Mouse (Mus musculus) embryonic facial prominence, embryonic 12.5 days (tissue): ENCODE measurements around the gene Dvl1. TPM values are rescaled to one million over a fixed set of nuclear protein-coding genes. Genes with fewer than 3 reads are reported as not detected.

ENCODE experiments used
- ATAC-seq: fragments of 200-750 bp; cut with Nextera tagmentation; 2 replicates; pipeline ENCODE4 v1.8.0; 2017; ENCODE audit not compliant: insufficient number of reproducible peaks, insufficient read depth, low FRiP score, low TSS enrichment
- H3K27ac ChIP-seq: fragments of 300-500 bp; sonication (generic); 2 replicates; pipeline ENCODE4 v1.5.1; 2016; ENCODE audit warnings: mild to moderate bottlenecking
- H3K27me3 ChIP-seq: fragments of 300-500 bp; sonication (generic); 2 replicates; pipeline ENCODE4 v1.6.1; 2016; ENCODE audit warnings: mild to moderate bottlenecking, moderate library complexity
- H3K36me3 ChIP-seq: fragments of 300-500 bp; sonication (generic); 2 replicates; pipeline ENCODE4 v1.6.1; 2016; ENCODE audit warnings: mild to moderate bottlenecking
- H3K4me1 ChIP-seq: fragments of 300-500 bp; sonication (generic); 2 replicates; pipeline ENCODE4 v1.6.1; 2016
- H3K4me2 ChIP-seq: fragments of 300-500 bp; sonication (generic); replicated peaks from 2 replicates; pipeline ENCODE4 v1.6.1; 2016; ENCODE audit warnings: mild to moderate bottlenecking, moderate library complexity
- H3K4me3 ChIP-seq: fragments of 300-500 bp; sonication (generic); 2 replicates; pipeline ENCODE4 v1.5.1; 2016; ENCODE audit warnings: mild to moderate bottlenecking
- H3K9ac ChIP-seq: fragments of 300-500 bp; sonication (generic); 2 replicates; pipeline ENCODE4 v1.6.1; 2016; ENCODE audit warnings: mild to moderate bottlenecking, moderate library complexity
- H3K9me3 ChIP-seq: fragments of 300-500 bp; sonication (generic); 2 replicates; pipeline ENCODE4 v1.6.1; 2016; ENCODE audit warnings: mild to moderate bottlenecking, moderate library complexity
- WGBS: fragments of 180-500 bp; shearing (Covaris S2); methylation state at CpG from one replicate; pipeline ENCODE4 v1.1.7; 2016; 5-methylcytosine and 5-hydroxymethylcytosine counted together
- polyA plus RNA-seq: library from polyadenylated mRNA; unstranded; fragments of >200 nt; fragmentation: Nextera tagmentation; extraction: Ambion mirVana; gene quantifications from 2 replicates; pipeline ENCODE4 v1.2.1, GENCODE M21; 2016

Dvl1 gene
- polyA plus RNA-seq, 1 experiment from 2014 or later = 8.3 TPM

GRCm38 (mm10) chr4:155889316-155889715 is 42.1 kb downstream of the Dvl1 start:
- Histone ChIP-seq H3K9ac (no peak overlapping the region), H3K27me3 (no peaks in the 10 kb centered on the region), H3K36me3 (peaks cover 50% of the 10 kb centered on the region), H3K9me3 (no peaks in the 10 kb centered on the region), H3K4me2 (no peak overlapping the region), H3K4me1 (peaks cover 28% of the 10 kb centered on the region), H3K4me3 (no peak overlapping the region), H3K27ac (no peak overlapping the region)
- 78% methylated on average over 5 of the region's 5 CpGs for WGBS
- ATAC-seq = no peak

GRCm38 (mm10) chr4:155891011-155891471 is 43.8 kb downstream of the Dvl1 start:
- H3K4me2 ChIP-seq = peak overlapping the region; percentile 96
- no peaks in the 10 kb centered on the region for H3K9me3 ChIP-seq
- 0% methylated on average over 34 of the region's 34 CpGs for WGBS
- 0 out of 2 replicates have a peak, but pooled peaks have one; percentile 0 for ATAC-seq
- H3K36me3 ChIP-seq = peaks cover 37% of the 10 kb centered on the region
- peak overlapping the region; percentile 95; the same call in 1 of the 2 replicates for H3K27ac ChIP-seq
- peaks cover 34% of the 10 kb centered on the region for H3K4me1 ChIP-seq
- peak overlapping the region; percentile 83 for H3K9ac ChIP-seq
- no peaks in the 10 kb centered on the region for H3K27me3 ChIP-seq
- H3K4me3 ChIP-seq = peak overlapping the region; percentile 92

- WGBS = under 1% methylated on average over 52 of the region's 52 CpGs
These were observed 44.4 kb downstream of the Dvl1 start, which contains the start of the genes Pusl1 and Acap3 for GRCm38 (mm10) chr4:155891551-155892001. Gene Pusl1, minus strand, starts transcription at chr4:155891781. Gene Acap3, plus strand, starts transcription at chr4:155891822.

GRCm38 (mm10) chr4:155892017-155892416 is 44.8 kb downstream of the Dvl1 start:
- WGBS = under 1% methylated on average over 55 of the region's 56 CpGs
- H3K27ac ChIP-seq = peak overlapping the region; percentile 95
- ATAC-seq = peak; percentile 84

More at GRCm38 (mm10) chr4:155891551-155892001, 44.4 kb downstream of the Dvl1 start, which contains the start of the genes Pusl1 and Acap3:
- Histone ChIP-seq H3K9ac (peak within 1 kb of the TSS; percentile 83), H3K4me1 (peaks cover 34% of the 10 kb centered on the region), H3K36me3 (peaks cover 34% of the 10 kb centered on the region), H3K27ac (peak within 1 kb of the TSS; percentile 95), H3K4me2 (peak within 1 kb of the TSS; percentile 96), H3K9me3 (no peaks in the 10 kb centered on the region), H3K4me3 (peak within 1 kb of the TSS; percentile 92), H3K27me3 (no peaks in the 10 kb centered on the region)
- peak; percentile 82 for ATAC-seq

GRCm38 (mm10) chr4:155892438-155893211 is 45.4 kb downstream of the Dvl1 start:
- peak overlapping the region; percentile 92 for H3K4me3 ChIP-seq
- peaks cover 34% of the 10 kb centered on the region for H3K4me1 ChIP-seq
- peaks cover 30% of the 10 kb centered on the region for H3K36me3 ChIP-seq
- no peaks in the 10 kb centered on the region for H3K27me3 ChIP-seq
- H3K9ac ChIP-seq = peak overlapping the region; percentile 83
- ATAC-seq = no peak
- 5% methylated on average over 37 of the region's 37 CpGs for WGBS
- no peaks in the 10 kb centered on the region for H3K9me3 ChIP-seq
- peak overlapping the region; percentile 96 for H3K4me2 ChIP-seq
- peak overlapping the region; percentile 95 for H3K27ac ChIP-seq

More at GRCm38 (mm10) chr4:155892017-155892416, 44.8 kb downstream of the Dvl1 start:
- H3K9me3 ChIP-seq = no peaks in the 10 kb centered on the region
- H3K9ac ChIP-seq = peak overlapping the region; percentile 83
- no peaks in the 10 kb centered on the region for H3K27me3 ChIP-seq
- peak overlapping the region; percentile 92 for H3K4me3 ChIP-seq
- H3K36me3 ChIP-seq = peaks cover 34% of the 10 kb centered on the region
- H3K4me2 ChIP-seq = peak overlapping the region; percentile 96
- H3K4me1 ChIP-seq = peaks cover 34% of the 10 kb centered on the region

GRCm38 (mm10) chr4:155893212-155893690 is 46.0 kb downstream of the Dvl1 start:
- Histone ChIP-seq H3K27me3 (no peaks in the 10 kb centered on the region), H3K36me3 (peaks cover 24% of the 10 kb centered on the region), H3K4me3 (peak overlapping the region; percentile 92), H3K4me1 (peaks cover 34% of the 10 kb centered on the region), H3K4me2 (peak overlapping the region; percentile 96), H3K9me3 (no peaks in the 10 kb centered on the region), H3K27ac (no peak overlapping the region), H3K9ac (peak overlapping the region; percentile 83; the same call in 1 of the 2 replicates)
- 74% methylated on average over 8 of the region's 8 CpGs for WGBS
- ATAC-seq = no peak

- Histone ChIP-seq H3K4me3 (peak overlapping the region; percentile 10), H3K9ac (peak overlapping the region; percentile 17; the same call in 1 of the 2 replicates), H3K36me3 (peaks cover 23% of the 10 kb centered on the region), H3K27ac (0 out of 2 replicates have a peak overlapping the region, but pooled peaks have one; percentile 23), H3K4me2 (peak overlapping the region; percentile 96), H3K9me3 (no peaks in the 10 kb centered on the region), H3K4me1 (peaks cover 34% of the 10 kb centered on the region), H3K27me3 (no peaks in the 10 kb centered on the region)
- no peak for ATAC-seq
- 31% methylated on average over 8 of the region's 8 CpGs for WGBS
These were observed 47.2 kb downstream of the Dvl1 start for GRCm38 (mm10) chr4:155894311-155894881.

GRCm38 (mm10) chr4:155895216-155895615 is 48.0 kb downstream of the Dvl1 start:
- WGBS = 40% methylated on average over 6 of the region's 6 CpGs
- no peaks in the 10 kb centered on the region for H3K27me3 ChIP-seq
- H3K4me3 ChIP-seq = no peak overlapping the region
- H3K4me2 ChIP-seq = no peak overlapping the region
- ATAC-seq = no peak
- no peaks in the 10 kb centered on the region for H3K9me3 ChIP-seq
- peaks cover 31% of the 10 kb centered on the region for H3K4me1 ChIP-seq
- no peak overlapping the region for H3K27ac ChIP-seq
- peaks cover 27% of the 10 kb centered on the region for H3K36me3 ChIP-seq
- H3K9ac ChIP-seq = no peak overlapping the region

- no peaks in the 10 kb centered on the region for H3K27me3 ChIP-seq
- H3K9ac ChIP-seq = no peak overlapping the region
- H3K36me3 ChIP-seq = peaks cover 33% of the 10 kb centered on the region
- no peak for ATAC-seq
- 89% methylated on average over 4 of the region's 4 CpGs for WGBS
- H3K4me3 ChIP-seq = no peak overlapping the region
- H3K9me3 ChIP-seq = no peaks in the 10 kb centered on the region
- no peak overlapping the region for H3K4me2 ChIP-seq
- H3K4me1 ChIP-seq = peaks cover 25% of the 10 kb centered on the region
- H3K27ac ChIP-seq = no peak overlapping the region
These were observed 48.6 kb downstream of the Dvl1 start for GRCm38 (mm10) chr4:155895826-155896225.

GRCm38 (mm10) chr4:155896461-155896860 is 49.3 kb downstream of the Dvl1 start:
- H3K9ac ChIP-seq = no peak overlapping the region
- WGBS = 97% methylated on average over 12 of the region's 12 CpGs
- no peak for ATAC-seq
- no peaks in the 10 kb centered on the region for H3K9me3 ChIP-seq
- no peak overlapping the region for H3K27ac ChIP-seq
- H3K4me3 ChIP-seq = no peak overlapping the region
- H3K36me3 ChIP-seq = peaks cover 40% of the 10 kb centered on the region
- peaks cover 24% of the 10 kb centered on the region for H3K4me1 ChIP-seq
- H3K4me2 ChIP-seq = no peak overlapping the region
- no peaks in the 10 kb centered on the region for H3K27me3 ChIP-seq

- no peak overlapping the region for H3K27ac ChIP-seq
- H3K36me3 ChIP-seq = peaks cover 58% of the 10 kb centered on the region
- H3K9me3 ChIP-seq = no peaks in the 10 kb centered on the region
- H3K9ac ChIP-seq = no peak overlapping the region
- H3K27me3 ChIP-seq = no peaks in the 10 kb centered on the region
- H3K4me2 ChIP-seq = no peak overlapping the region
- H3K4me1 ChIP-seq = peaks cover 16% of the 10 kb centered on the region
- no peak overlapping the region for H3K4me3 ChIP-seq
- WGBS = 93% methylated on average over 2 of the region's 2 CpGs
- ATAC-seq = no peak
These were observed 51.1 kb downstream of the Dvl1 start for GRCm38 (mm10) chr4:155898318-155898717.
